Mouse (Mus musculus) heart, embryonic 11.5 days (tissue): ENCODE results near the gene Gpc4. TPM values are rescaled to one million over a fixed set of nuclear protein-coding genes. Genes with fewer than 3 reads are reported as not detected.

Experiments used
- ATAC-seq: fragments of 200-750 bp; cut with Nextera tagmentation; replicated peaks from 2 replicates; pipeline ENCODE4 v1.8.0; 2017; ENCODE audit warnings: moderate library complexity; ENCODE audit not compliant: insufficient number of reproducible peaks, low FRiP score, low TSS enrichment
- H3K27ac ChIP-seq: fragments of 300-500 bp; sonication (generic); 2 replicates; pipeline ENCODE4 v1.5.1; 2014; ENCODE audit warnings: mild to moderate bottlenecking, low read depth, low read length
- H3K27me3 ChIP-seq: fragments of 300-500 bp; sonication (generic); 2 replicates; pipeline ENCODE4 v1.6.1; 2014; ENCODE audit warnings: mild to moderate bottlenecking, low read length, mixed read lengths; ENCODE audit not compliant: control insufficient read depth, insufficient read depth
- H3K36me3 ChIP-seq: fragments of 300-500 bp; sonication (generic); 2 replicates; pipeline ENCODE4 v1.6.1; 2014; ENCODE audit warnings: mild to moderate bottlenecking, low read length, moderate library complexity, mixed read lengths; ENCODE audit not compliant: control insufficient read depth, insufficient read depth
- H3K4me1 ChIP-seq: fragments of 300-500 bp; sonication (generic); 2 replicates; pipeline ENCODE4 v1.6.1; 2014; ENCODE audit warnings: low read length; ENCODE audit not compliant: control insufficient read depth, insufficient read depth
- H3K4me2 ChIP-seq: fragments of 300-500 bp; sonication (generic); 2 replicates; pipeline ENCODE4 v1.6.1; 2014; ENCODE audit warnings: mild to moderate bottlenecking, moderate library complexity
- H3K4me3 ChIP-seq: fragments of 300-500 bp; sonication (generic); 2 replicates; pipeline ENCODE4 v1.5.1; 2014; ENCODE audit warnings: low read depth, low read length
- H3K9ac ChIP-seq: fragments of 300-500 bp; sonication (generic); 2 replicates; pipeline ENCODE4 v1.6.1; 2014; ENCODE audit warnings: mild to moderate bottlenecking, low read depth, low read length, moderate library complexity
- H3K9me3 ChIP-seq: fragments of 300-500 bp; sonication (generic); replicated peaks from 2 replicates; pipeline ENCODE4 v1.6.1; 2016; ENCODE audit warnings: low read length; ENCODE audit not compliant: control insufficient read depth
- WGBS: fragments of 180-500 bp; shearing (Covaris S2); extraction: QIAGEN DNeasy Blood & Tissue Kit; methylation state at CpG from one replicate; pipeline ENCODE4 v1.1.7; 2014; ENCODE audit not compliant: insufficient replicate concordance; 5-methylcytosine and 5-hydroxymethylcytosine counted together
- polyA plus RNA-seq: library from polyadenylated mRNA; unstranded; fragments of >200 nt; fragmentation: Nextera tagmentation; extraction: Ambion mirVana; gene quantifications from 2 replicates; pipeline ENCODE4 v1.2.1, GENCODE M21; 2014

Gpc4 gene
- polyA plus RNA-seq, 1 experiment from 2014 or later = 37.2 TPM

- Histone ChIP-seq H3K9ac (no peak overlapping the region), H3K4me2 (no peak overlapping the region), H3K27ac (no peak overlapping the region), H3K4me1 (no peaks in the 10 kb centered on the region), H3K4me3 (no peak overlapping the region), H3K36me3 (no peaks in the 10 kb centered on the region), H3K9me3 (no peaks in the 10 kb centered on the region), H3K27me3 (no peaks in the 10 kb centered on the region)
- ATAC-seq = no peak
- 75% methylated on average over 5 of the region's 5 CpGs for WGBS
These were observed 27.0 kb downstream of the Gpc4 start for GRCm38 (mm10) chrX:52138033-52138432.

DNA sequence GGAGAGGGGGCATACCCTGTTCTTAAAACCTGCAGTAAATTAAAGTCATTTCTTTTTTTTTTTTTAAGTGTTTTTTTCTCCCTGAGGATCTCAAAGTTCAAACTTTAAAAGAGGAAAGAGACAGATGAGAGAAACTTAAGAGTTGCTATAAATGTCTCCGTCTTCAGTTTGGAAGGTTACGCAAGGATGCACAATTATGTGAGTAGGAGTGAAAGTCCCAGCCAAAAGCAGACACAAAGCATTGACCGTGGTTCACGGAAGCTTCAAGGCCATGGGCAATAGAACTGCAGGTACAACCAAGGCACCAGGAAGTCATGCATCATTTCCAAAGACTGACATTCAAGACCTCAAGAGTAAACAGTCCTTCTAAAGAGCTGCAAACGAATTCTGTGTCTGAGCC is 28.5 kb downstream of the Gpc4 start:
- Histone ChIP-seq H3K4me3 (no peak overlapping the region), H3K4me1 (no peaks in the 10 kb centered on the region), H3K27ac (no peak overlapping the region), H3K4me2 (no peak overlapping the region), H3K9me3 (no peaks in the 10 kb centered on the region), H3K36me3 (no peaks in the 10 kb centered on the region), H3K27me3 (no peaks in the 10 kb centered on the region), H3K9ac (no peak overlapping the region)
- no peak for ATAC-seq
- WGBS = 90% methylated on average over 5 of the region's 5 CpGs

DNA sequence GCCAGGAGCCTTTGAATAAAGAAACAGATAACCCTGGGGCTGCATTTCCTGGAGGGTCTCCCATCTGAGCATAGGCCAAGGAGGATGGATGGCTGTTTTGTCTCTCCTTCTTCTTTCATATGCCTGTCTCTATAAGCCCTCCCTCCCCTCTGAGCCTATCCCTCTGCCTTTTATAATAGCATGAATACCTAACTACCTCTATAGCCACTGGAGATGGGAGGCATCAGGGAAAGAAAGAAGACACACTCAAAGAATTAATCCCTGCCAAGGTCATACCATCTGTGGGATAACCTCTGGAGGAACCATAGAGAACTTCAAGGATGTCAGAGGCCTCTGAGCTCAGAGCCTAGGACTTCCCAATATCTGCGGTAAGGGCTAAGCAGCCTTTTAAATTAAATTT is 35.4 kb downstream of the Gpc4 start:
- no peak for ATAC-seq

DNA sequence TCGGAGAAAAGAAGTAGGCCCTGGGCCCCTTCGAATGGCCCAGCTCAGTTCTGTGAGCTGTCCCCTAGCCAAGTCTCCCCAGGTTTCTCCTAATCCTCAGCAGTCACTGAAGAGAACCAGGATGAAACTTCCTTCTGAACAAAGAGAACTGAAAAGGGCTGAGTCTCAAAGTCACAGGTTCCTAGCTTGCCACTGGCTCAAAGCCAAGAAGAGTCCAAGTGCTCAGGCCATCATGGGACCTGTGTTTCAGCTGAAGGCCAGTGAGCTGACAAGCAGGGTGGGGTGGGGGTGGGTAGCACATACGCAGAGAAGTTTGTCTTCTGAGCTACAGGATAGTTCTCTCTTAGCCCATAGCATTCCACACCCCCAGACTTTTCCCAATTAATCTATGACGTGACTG is 36.3 kb downstream of the Gpc4 start:
- H3K36me3 ChIP-seq = no peaks in the 10 kb centered on the region
- ATAC-seq = no peak
- no peak overlapping the region for H3K4me2 ChIP-seq
- no peaks in the 10 kb centered on the region for H3K4me1 ChIP-seq
- WGBS = 69% methylated on average over 4 of the region's 4 CpGs
- H3K4me3 ChIP-seq = no peak overlapping the region
- H3K9ac ChIP-seq = no peak overlapping the region
- H3K9me3 ChIP-seq = no peaks in the 10 kb centered on the region
- H3K27ac ChIP-seq = no peak overlapping the region
- no peaks in the 10 kb centered on the region for H3K27me3 ChIP-seq

More for the DNA sequence above, 35.4 kb downstream of the Gpc4 start:
- no peak overlapping the region for H3K4me2 ChIP-seq
- H3K27me3 ChIP-seq = no peaks in the 10 kb centered on the region
- 96% methylated on average over 1 of the region's 1 CpGs for WGBS
- no peak overlapping the region for H3K27ac ChIP-seq
- H3K9me3 ChIP-seq = no peaks in the 10 kb centered on the region
- no peak overlapping the region for H3K9ac ChIP-seq
- no peaks in the 10 kb centered on the region for H3K4me1 ChIP-seq
- H3K4me3 ChIP-seq = no peak overlapping the region
- no peaks in the 10 kb centered on the region for H3K36me3 ChIP-seq

DNA sequence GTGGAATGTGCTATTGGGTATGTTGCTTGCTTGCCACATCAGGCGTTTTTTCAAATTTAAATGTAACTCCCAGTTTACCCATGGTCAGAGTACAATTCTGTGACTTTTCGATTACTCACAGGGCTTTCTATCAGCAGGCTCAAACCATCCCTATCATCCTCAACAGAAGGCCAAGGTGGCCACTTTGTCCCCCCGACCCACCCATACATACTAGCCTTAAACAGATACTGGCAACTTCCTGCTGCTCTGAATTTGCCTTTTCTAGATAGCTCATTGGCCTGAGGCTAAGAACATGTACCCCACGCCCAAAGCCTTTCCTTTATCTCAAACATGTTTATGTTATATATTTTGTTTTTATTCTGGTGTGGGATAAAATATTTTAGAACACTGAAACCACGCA is 51.4 kb downstream of the Gpc4 start:
- Histone ChIP-seq H3K9me3 (no peaks in the 10 kb centered on the region), H3K27me3 (no peaks in the 10 kb centered on the region), H3K4me1 (peaks cover 6% of the 10 kb centered on the region; the same call in 1 of the 2 replicates), H3K36me3 (no peaks in the 10 kb centered on the region), H3K4me3 (no peak overlapping the region), H3K4me2 (no peak overlapping the region), H3K27ac (no peak overlapping the region), H3K9ac (no peak overlapping the region)
- WGBS = 72% methylated on average over 5 of the region's 5 CpGs
- ATAC-seq = no peak

DNA sequence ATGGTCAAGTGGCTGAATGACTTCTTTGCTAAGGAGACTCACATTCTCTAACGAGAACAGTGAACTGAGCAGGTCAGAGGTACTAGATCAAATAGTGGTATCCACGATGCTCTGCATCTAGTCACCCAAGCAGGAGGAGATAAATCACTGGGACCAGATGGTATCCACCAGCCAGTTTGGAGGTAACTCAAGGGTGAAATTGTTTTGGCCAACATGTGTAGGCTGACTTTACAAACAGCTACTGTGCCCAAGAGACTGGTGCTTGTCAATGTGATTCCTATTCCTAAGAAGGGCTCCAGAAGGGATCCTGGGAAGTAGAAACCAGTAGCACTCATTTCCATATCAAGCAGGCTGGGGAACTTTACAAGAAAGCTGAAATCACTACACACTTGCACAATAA is 55.4 kb downstream of the Gpc4 start:
- Histone ChIP-seq H3K4me2 (no peak overlapping the region), H3K9ac (no peak overlapping the region), H3K9me3 (no peaks in the 10 kb centered on the region), H3K27me3 (no peaks in the 10 kb centered on the region), H3K36me3 (no peaks in the 10 kb centered on the region), H3K27ac (no peak overlapping the region), H3K4me3 (no peak overlapping the region), H3K4me1 (no peaks in the 10 kb centered on the region)
- no peak for ATAC-seq
- WGBS = 32% methylated on average over 2 of the region's 2 CpGs

DNA sequence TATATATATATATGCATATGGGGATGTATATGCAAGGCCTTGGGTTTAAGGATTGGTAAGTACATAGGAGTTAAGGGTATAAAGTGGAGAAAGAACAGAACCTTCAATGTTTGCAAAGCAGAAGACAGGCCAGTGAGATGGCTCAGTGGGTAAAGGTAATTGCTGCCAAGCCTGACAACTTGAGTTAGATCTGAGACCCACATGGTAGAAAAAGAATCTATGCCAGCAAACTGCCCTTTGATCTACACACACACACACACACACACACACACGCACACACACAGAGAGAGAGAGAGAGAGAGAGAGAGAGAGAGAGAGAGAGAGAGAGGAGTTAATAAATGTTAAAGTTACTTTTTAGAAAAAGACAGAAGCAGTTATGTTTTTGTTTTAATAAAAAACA is 56.1 kb downstream of the Gpc4 start:
- no peaks in the 10 kb centered on the region for H3K9me3 ChIP-seq
- ATAC-seq = no peak
- WGBS = 78% methylated on average over 1 of the region's 1 CpGs

DNA sequence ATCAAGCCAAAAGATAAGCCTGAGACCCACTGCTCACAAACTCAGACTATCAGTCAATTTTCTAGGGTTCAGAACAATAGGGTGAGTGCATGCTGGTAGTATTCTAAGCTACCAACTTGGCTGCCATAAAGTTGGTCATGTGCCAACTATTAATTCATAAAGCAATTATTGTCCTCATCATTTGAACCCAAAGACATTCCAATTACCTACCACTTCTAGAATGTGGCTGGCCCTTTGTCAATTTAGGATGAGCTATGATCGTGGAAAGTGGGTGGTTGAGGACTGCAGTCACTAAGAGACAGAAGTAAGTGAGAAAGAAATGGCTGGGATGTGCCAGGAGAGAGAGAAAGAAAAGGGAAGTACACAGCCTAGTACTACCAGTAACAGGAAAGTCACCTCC is 61.3 kb downstream of the Gpc4 start:
- H3K9ac ChIP-seq = no peak overlapping the region
- no peaks in the 10 kb centered on the region for H3K4me1 ChIP-seq
- H3K27ac ChIP-seq = no peak overlapping the region
- no peaks in the 10 kb centered on the region for H3K27me3 ChIP-seq
- H3K4me3 ChIP-seq = no peak overlapping the region
- H3K36me3 ChIP-seq = no peaks in the 10 kb centered on the region
- no peak for ATAC-seq
- no peaks in the 10 kb centered on the region for H3K9me3 ChIP-seq
- no peak overlapping the region for H3K4me2 ChIP-seq
- 69% methylated on average over 1 of the region's 1 CpGs for WGBS

More for the DNA sequence above, 56.1 kb downstream of the Gpc4 start:
- no peak overlapping the region for H3K9ac ChIP-seq
- no peak overlapping the region for H3K4me3 ChIP-seq
- H3K27ac ChIP-seq = no peak overlapping the region
- H3K4me2 ChIP-seq = no peak overlapping the region
- no peaks in the 10 kb centered on the region for H3K36me3 ChIP-seq
- no peaks in the 10 kb centered on the region for H3K27me3 ChIP-seq
- H3K4me1 ChIP-seq = no peaks in the 10 kb centered on the region

- Histone ChIP-seq H3K4me2 (no peak overlapping the region; the same call in 1 of the 2 replicates), H3K27ac (peak overlapping the region; percentile 46), H3K4me1 (no peaks in the 10 kb centered on the region), H3K27me3 (no peaks in the 10 kb centered on the region), H3K9ac (no peak overlapping the region), H3K36me3 (no peaks in the 10 kb centered on the region), H3K9me3 (no peaks in the 10 kb centered on the region), H3K4me3 (no peak overlapping the region)
- no peak for ATAC-seq
- WGBS = 82% methylated on average over 1 of the region's 1 CpGs
These were observed 63.1 kb downstream of the Gpc4 start for GRCm38 (mm10) chrX:52101940-52102339.
